Mouse (Mus musculus) neural tube, embryonic 12.5 days (tissue): ENCODE measurements at regions not wholly inside any gene's neighbourhood (a gene's known extent, or its start where the extent isn't known, plus 50 kb on each side); places are given as distances from the start of the nearest gene placed in this dataset.

Source experiments
- ATAC-seq: fragments of 200-750 bp; cut with Nextera tagmentation; 2 replicates; pipeline ENCODE4 v1.8.0; 2017; ENCODE audit warnings: low read depth, mild to moderate bottlenecking, moderate TSS enrichment, moderate library complexity; ENCODE audit not compliant: low FRiP score
- H3K27ac ChIP-seq: fragments of 300-500 bp; sonication (generic); 2 replicates; pipeline ENCODE4 v1.5.1; 2016
- H3K27me3 ChIP-seq: fragments of 300-500 bp; sonication (generic); replicated peaks from 2 replicates; pipeline ENCODE4 v1.6.1; 2016; ENCODE audit warnings: mild to moderate bottlenecking
- H3K36me3 ChIP-seq: fragments of 300-500 bp; sonication (generic); 2 replicates; pipeline ENCODE4 v1.6.1; 2016; ENCODE audit warnings: mild to moderate bottlenecking
- H3K4me1 ChIP-seq: fragments of 300-500 bp; sonication (generic); 2 replicates; pipeline ENCODE4 v1.6.1; 2016
- H3K4me2 ChIP-seq: fragments of 300-500 bp; sonication (generic); replicated peaks from 2 replicates; pipeline ENCODE4 v1.6.1; 2016; ENCODE audit warnings: mild to moderate bottlenecking
- H3K4me3 ChIP-seq: fragments of 300-500 bp; sonication (generic); 2 replicates; pipeline ENCODE4 v1.5.1; 2016
- H3K9ac ChIP-seq: fragments of 300-500 bp; sonication (generic); 2 replicates; pipeline ENCODE4 v1.6.1; 2016; ENCODE audit warnings: mild to moderate bottlenecking
- H3K9me3 ChIP-seq: fragments of 300-500 bp; sonication (generic); 2 replicates; pipeline ENCODE4 v1.6.1; 2016; ENCODE audit warnings: mild to moderate bottlenecking
- WGBS: fragments of 180-500 bp; shearing (Covaris S2); methylation state at CpG from one replicate; pipeline ENCODE4 v1.1.7; 2016; 5-methylcytosine and 5-hydroxymethylcytosine counted together

- H3K4me2 ChIP-seq: no peak overlapping the region
- H3K4me1 ChIP-seq: 0 out of 2 replicates have a peak, but pooled peaks cover 3% of the 10 kb centered on the region
- no peak for ATAC-seq
- no peaks in the 10 kb centered on the region for H3K9me3 ChIP-seq
- no peak overlapping the region for H3K27ac ChIP-seq
- H3K36me3 ChIP-seq: no peaks in the 10 kb centered on the region
- H3K27me3 ChIP-seq: no peaks in the 10 kb centered on the region
- WGBS: 82% methylated on average over 2 of the region's 2 CpGs
- no peak overlapping the region for H3K4me3 ChIP-seq
- no peak overlapping the region for H3K9ac ChIP-seq
Measured at GRCm38 (mm10) chr15:57535514-57535913, 58.1 kb upstream of the Slc22a22 start.
